Mouse (Mus musculus) brain, adult 2 months (tissue): ENCODE results near the gene Cerk.
"Not testable (repeated sequence)": the region's sequence is repeated elsewhere in the genome, so short reads cannot be mapped to it uniquely, and the experiment has no call there.

Source experiments
- DNase-seq: peaks from one replicate; pipeline ENCODE4 v3.0.0; 2011; ENCODE audit warnings: low read depth, low spot score

The Cerk gene

DNA sequence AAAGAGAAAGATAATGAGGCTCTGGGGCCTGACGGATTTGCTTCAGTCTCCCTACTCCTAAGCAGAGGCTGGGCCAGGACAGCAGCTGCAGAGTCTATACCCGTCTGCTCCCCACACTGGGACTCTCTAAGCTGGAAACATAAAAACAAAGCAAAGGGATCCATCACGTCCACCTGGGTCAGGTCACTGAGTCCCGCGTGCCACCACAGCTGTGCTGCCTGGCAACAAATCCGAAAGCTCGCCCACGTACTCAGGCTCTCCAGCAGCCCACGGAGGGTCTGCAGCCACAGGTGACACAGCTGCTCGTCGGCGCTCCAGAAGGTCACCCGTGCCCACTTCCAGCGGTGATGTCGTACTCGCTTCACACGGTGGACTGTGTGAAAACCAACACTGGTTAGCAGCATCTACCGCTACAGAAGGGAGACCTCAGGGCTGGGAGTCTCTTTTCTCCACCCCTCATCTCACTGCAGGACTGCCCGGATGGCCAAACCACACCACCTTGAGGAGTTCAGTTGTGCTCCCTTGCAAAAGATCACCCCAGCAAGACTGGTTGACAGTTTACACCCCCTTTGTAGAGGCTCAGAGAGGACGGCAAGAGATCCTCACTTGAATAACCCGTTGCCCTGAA lies 21.1 kb downstream of the Cerk start:
- no peak for DNase-seq

DNA sequence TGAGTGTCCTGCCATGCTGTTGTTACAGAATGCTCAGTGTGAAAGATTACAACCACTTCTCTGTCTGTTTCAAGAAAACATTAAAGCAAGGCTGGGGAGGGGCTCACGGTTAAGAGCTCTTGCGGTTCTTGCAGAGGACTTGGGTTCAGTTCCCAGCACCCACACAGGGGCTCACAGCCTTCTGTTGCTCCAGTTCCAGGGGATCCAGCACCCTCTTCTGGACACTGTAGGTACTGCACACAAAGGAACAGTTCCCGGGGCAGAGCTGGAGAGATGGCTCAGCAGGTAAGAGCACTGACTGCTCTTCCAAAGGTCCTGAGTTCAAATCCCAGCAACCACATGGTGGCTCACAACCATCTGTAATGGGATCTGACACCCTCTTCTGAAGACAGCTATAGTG lies 24.1 kb downstream of the Cerk start:
- DNase-seq, result not testable (repeated sequence)

DNA sequence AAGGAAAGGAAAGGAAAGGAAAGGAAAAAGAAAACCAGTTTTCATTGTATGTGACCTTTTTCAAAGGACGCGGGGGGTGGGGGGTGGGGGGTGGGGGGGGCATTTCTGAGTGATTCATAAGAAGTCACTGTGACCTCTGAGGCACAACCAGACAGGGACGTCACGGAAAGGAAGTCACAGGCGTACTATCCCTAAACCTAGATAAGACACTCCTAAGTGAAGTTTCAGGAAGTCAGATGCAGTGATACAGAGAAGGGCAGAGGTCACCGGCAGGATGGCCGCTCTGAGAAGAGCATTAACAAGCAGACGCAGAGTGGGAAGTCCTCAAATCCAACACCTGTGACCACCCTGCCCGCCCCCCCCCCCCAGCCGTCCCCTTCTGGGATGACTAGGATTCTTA lies 25.0 kb downstream of the Cerk start:
- DNase-seq, result no peak

- no peak for DNase-seq
These were observed 26.2 kb downstream of the Cerk start for GRCm38 (mm10) chr15:86159719-86160118.

GRCm38 (mm10) chr15:86159093-86159492 lies 26.8 kb downstream of the Cerk start:
- DNase-seq, result no peak

DNA sequence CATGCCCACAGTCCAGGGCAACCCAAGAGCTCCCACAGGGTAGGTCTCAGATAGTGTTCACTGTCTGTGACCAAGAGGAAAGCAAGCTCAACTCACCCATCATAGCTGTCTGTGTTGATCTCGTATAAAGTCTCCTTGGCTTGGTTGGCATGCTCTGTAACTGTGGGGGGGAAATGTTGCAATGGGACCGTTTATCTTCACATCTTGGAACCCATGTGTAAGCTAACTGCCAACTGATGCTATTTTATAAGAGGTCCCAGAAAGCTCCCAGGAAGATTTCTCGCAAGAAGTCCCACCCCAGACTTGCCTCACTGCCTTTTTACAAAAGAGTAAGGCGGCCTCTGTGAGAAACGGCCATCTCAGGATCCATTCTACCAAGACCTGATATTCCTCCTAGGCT lies 29.4 kb downstream of the Cerk start:
- no peak for DNase-seq

- peak; percentile 26 for DNase-seq
These were observed 32.4 kb downstream of the Cerk start for GRCm38 (mm10) chr15:86153481-86153960.

DNA sequence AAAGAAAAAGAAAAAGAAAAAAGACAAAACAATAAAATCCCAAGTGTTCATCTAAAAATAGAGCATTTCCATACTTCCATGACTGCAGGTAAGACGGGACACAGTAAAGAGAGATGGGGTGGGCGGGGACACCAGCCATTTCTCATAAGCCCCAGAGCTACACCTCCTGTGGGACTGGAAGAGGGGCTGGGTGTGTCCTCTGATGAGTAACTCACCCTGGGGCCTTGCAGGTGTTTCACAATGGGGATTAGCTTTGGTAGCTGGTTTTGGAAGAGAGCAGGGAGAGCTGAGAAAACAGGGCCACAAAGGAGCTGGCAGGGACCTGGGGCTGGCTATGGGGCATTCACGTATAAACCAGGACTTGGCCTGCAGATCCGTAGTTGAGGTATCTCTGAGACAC lies 35.3 kb downstream of the Cerk start:
- DNase-seq, result no peak

GRCm38 (mm10) chr15:86146922-86147321 lies 39.0 kb downstream of the Cerk start:
- DNase-seq, result no peak

- no peak for DNase-seq
These were observed 40.9 kb downstream of the Cerk start for GRCm38 (mm10) chr15:86145046-86145445.

DNA sequence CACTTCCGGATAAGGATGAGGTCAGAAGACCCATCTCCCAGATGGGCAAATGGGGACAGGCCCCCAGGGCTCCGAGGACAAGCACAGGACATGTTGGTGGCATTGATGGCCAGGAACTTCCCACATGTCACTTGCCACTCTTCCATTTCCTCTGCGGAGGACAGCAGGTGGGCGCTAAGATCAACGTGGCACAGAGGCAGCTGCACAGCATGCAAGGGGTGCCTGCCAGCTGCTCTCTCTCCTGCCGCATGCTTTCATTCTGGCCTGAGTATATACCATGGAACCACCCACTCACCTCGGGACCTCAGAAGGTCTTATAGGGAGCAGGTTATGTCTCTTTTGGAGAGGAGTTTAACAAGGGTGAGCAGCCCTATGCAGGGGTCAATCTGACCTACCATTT lies 41.4 kb downstream of the Cerk start:
- peak; percentile 41 for DNase-seq

DNA sequence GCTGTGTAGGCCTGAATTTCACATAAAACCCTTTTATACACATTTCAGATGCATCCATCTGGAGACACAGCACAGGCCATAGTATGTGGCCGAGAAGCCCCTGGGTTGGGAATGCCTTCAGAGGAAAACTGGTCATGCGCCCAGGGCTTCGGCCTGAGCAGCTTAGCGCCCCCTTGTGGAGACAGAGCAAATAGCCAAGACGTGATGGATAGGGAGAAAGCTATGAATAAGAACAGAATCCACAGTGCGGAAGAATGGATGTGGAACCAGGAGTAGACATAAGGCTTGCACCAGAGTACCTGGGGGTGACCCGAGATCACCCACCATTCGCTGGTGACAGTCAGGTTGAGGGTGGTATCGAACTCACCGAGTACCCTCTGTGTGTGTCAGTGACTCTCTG lies 45.6 kb downstream of the Cerk start:
- DNase-seq, result peak; percentile 78

- peak; percentile 27 for DNase-seq
These were observed 48.3 kb downstream of the Cerk start for GRCm38 (mm10) chr15:86137638-86138037.

DNA sequence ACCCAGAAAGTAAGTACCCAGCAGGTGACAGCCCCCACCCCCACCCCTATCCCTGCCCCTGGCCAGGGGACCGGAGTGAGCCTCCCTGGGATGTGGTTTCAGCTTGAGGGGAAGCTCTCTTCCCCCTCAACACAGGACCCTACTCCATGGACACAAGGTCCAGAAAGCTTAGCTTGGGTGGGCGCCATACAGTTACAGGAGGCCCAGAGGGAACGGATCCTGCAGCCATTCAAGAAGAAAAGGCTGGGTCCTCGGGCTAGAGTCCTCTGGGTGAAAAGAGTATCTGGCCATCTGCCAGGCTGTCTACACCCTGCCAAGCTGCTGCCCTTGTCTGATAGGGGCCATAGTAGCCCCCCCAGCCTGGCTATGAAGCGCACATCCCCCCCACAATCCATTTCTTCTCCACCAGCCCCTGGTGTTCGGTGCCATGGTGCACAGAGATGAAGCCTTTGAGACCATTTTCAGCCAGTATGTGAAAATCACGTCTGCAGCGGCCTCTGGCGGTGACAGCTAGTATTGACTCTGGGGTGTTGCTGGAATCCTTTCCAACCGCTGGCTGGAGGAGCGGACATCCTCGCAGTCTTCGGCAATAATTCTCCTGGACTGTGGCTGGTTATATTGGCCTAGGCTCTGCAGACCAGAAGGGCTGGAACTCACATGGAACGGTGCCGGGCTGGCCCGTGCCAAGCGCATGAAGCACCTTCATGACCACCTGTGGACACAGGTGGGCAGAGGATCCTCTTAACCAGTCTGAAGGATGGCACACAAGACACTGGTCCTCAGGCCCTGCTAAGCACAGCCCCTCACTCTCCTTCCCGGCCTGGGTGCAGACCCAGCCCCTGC lies 50.8 kb downstream of the Cerk start:
- peak; percentile 87 for DNase-seq

DNA sequence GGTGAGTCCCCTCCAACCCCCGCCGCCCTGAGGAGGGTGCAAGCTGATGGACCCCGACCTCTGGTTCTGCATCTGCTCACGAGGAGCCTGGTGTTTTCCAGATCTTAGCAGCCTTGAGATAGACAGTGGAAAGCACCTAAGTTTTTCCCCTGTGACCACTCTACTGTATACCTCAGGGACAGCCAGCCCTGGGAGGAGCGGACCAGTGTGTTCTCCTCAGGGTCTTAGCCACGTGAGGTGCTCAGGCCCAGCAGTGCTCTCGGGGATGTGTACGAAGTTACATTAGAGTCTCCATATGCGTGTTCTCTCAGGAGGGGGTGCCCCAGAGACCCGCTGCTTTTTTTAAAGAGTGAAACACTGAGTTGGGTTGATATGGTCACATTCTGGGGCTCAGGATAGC lies 55.3 kb downstream of the Cerk start:
- no peak for DNase-seq

- no peak for DNase-seq
These were observed 56.9 kb downstream of the Cerk start for GRCm38 (mm10) chr15:86129036-86129435.

- DNase-seq, result peak; percentile 82
These were observed 61.6 kb downstream of the Cerk start for GRCm38 (mm10) chr15:86124359-86124758.

DNA sequence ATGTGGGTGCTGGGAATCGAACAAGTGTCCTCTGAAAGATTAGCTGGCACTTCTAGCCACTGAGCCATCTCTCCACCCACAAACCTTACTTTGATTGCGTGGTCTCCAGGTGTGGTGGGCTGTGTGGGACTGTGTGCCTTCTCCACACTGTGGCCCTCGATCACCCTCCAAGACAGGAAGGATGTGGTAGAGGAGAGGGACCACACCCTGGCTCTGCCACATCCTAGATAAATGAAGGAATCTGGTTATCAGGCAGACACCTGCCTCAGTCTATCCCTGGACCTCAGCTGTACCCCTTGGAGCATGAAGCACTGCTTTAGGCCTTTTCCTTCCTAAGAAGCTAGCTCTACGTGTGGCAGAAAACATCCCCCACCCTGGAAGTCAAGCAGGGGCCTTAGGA lies 62.5 kb downstream of the Cerk start:
- no peak for DNase-seq

GRCm38 (mm10) chr15:86122261-86122949 lies 63.5 kb downstream of the Cerk start:
- DNase-seq, result peak; percentile 93

DNA sequence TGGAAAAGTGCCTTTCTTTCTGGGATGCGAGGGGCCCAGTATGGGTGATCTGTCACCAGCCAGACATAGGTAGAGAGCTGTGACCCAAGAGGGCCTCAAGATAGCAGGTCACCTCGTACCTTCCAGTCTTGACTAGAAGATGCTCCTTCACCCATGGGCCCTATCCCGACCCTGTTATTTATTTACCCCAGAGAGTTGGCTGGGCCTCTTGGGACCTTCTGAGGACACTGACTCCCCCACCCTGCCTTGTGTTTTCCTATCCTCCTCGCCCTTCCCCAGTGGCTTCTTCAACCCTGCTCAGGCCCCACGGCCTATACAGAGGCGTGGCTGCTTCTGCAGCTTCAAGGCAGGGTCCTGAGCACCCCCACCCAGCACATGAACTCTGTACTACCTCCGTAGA lies 66.8 kb downstream of the Cerk start:
- no peak for DNase-seq

DNA sequence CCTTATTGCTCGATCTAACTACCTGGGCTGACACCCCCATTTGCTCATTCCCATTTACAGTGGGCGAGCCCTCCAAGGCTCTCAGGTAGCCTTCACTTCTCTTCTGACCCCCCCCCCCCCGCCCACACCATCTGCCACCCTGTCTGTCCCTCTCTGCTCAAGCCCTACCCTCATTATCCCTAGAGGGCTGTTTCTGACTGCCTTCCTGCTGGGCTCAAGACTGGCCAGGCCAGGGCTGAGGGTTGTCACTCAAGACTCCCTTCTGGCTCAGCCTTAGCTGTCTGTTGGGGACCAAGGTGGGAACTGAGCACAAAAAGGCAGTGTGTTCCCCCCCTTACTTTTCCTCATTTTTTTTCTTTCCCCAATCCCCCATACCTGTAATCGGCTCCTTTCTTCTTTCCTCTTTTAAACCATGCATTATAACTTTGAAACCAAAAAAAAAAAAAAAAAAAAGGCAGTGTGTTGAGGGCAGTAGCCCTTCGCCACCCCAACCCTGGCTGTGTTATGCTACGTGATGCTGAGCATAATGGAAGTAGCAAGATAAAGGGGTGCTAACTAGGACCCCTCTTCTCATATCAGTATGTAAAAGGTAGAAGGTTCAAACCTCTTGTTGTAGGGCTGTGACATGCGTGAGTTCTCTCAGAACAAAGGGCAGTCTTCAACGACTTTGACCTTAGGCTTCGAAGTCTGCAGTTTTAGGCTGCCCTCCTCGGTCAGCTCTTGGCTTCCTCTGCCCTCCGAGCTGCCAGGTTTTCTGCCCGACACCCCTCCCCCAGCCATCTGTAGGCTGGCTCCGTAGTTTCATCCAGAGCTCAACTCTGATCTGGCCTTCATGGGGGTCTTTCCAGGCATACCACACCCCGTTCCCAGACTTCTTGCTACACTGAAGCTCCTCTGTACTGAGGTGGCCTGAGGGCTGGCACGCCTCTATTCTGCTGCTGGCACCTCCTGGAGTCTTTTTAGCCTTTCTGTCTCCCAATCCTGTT lies 68.5 kb downstream of the Cerk start:
- peak; percentile 67 for DNase-seq
